Mouse (Mus musculus) layer of hippocampus, postnatal 10 days (tissue): ENCODE results near the gene Enho. TPM values are rescaled to one million over a fixed set of nuclear protein-coding genes. Genes with fewer than 3 reads are reported as not detected.

Source experiments
- total RNA-seq, 2 experiments: library from RNA; stranded (reverse); gene quantifications; 2 replicates each; pipeline ENCODE4 v1.2.3; 2021

Gene Enho
- total RNA-seq, 2 experiments from 2014 or later: 63.4 to 66.5 TPM

Other genes starting within 250 kb of the Enho start
- gene Kif24, start 175.4 kb downstream of the Enho start, total RNA-seq: 1 to 10 TPM; 2.0 to 2.3 TPM
- 10 to 100 TPM; 33.9 to 36.0 TPM for gene Nudt2, start 175.2 kb downstream of the Enho start, total RNA-seq
- 10 to 100 TPM; 44.8 TPM for gene AI464131, start 137.2 kb downstream of the Enho start, total RNA-seq
- 10 to 100 TPM in 1 of 2 experiments, 1 to 10 TPM in 1; 8.0 to 10.0 TPM for gene 1110017D15Rik, start 123.0 kb downstream of the Enho start, total RNA-seq
- gene Fam219a, start 70.8 kb downstream of the Enho start, total RNA-seq: 100 to 1,000 TPM; 168 to 186 TPM
- 1 to 10 TPM; 5.4 to 8.3 TPM for gene Dnaic1, start 70.5 kb downstream of the Enho start, total RNA-seq
- 10 to 100 TPM; 64.7 to 65.0 TPM for gene Cntfr, start 56.8 kb upstream of the Enho start, total RNA-seq
- gene Il11ra1, start 59.7 kb upstream of the Enho start, total RNA-seq: 10 to 100 TPM; 23.2 to 24.5 TPM
- 10 to 100 TPM; 27.7 to 34.4 TPM for gene Rpp25l, start 73.2 kb upstream of the Enho start, total RNA-seq
- gene Dctn3, start 82.8 kb upstream of the Enho start, total RNA-seq: 100 to 1,000 TPM; 142 to 158 TPM
- gene Arid3c, start 90.8 kb upstream of the Enho start, total RNA-seq: not detected
- 10 to 100 TPM; 49.0 to 51.1 TPM for gene Galt, start 114.9 kb upstream of the Enho start, total RNA-seq
- gene Sigmar1, start 115.8 kb upstream of the Enho start, total RNA-seq: 10 to 100 TPM; 41.0 to 49.1 TPM
- 100 to 1,000 TPM; 141 to 191 TPM for gene Ccl27a, start 133.9 kb upstream of the Enho start, total RNA-seq